Mouse (Mus musculus): Measurements from ENCODE around the gene Ralgapb. TPM values are rescaled to one million over a fixed set of nuclear protein-coding genes. Genes with fewer than 3 reads are reported as not detected.

Ralgapb gene
- total RNA-seq, 1 experiment: 23.0 TPM

- Histone ChIP-seq H3K4me1 (ENCODE audit: control insufficient read depth in 2 of 2, insufficient read depth in 2 of 2, low read length in 2 of 2, poor library complexity in 1 of 2) (peaks cover 0 to 5% of the 10 kb centered on the region in 2 experiments; a peak in 1 of 4 replicates), H3K4me3 (ENCODE audit: insufficient read depth in 1 of 2, low read depth in 1 of 2, low read length in 2 of 2, poor library complexity in 1 of 2, severe bottlenecking in 1 of 2) (peak overlapping the region; percentile 72 to 73), H3K36me3 (ENCODE audit: control insufficient read depth, insufficient read depth, low read length, poor library complexity, severe bottlenecking) (peaks cover 14% of the 10 kb centered on the region; the same call in 1 of the 2 replicates), H3K9ac (ENCODE audit: insufficient read depth, low read depth, low read length, poor library complexity, severe bottlenecking) (peak overlapping the region; percentile 70), H3K9me3 (ENCODE audit: control insufficient read depth, insufficient read depth, low read depth, low read length) (no peaks in the 10 kb centered on the region), H3K27ac (ENCODE audit: insufficient read depth, low read depth, low read length, poor library complexity, severe bottlenecking) (no peak overlapping the region)
- TF ChIP-seq MAFK (IDR thresholded peaks at IDR 0.05; ENCODE audit: insufficient read depth, low read depth, low read length): no peak
- no peak for TF ChIP-seq HCFC1 (IDR thresholded peaks at IDR 0.05; ENCODE audit: borderline replicate concordance, insufficient read depth, low read length)
- no peak for TF ChIP-seq CHD2 (IDR thresholded peaks at IDR 0.05; ENCODE audit: low read depth, low read length)
- TF ChIP-seq ZNF384 (IDR thresholded peaks at IDR 0.05; ENCODE audit: low read depth, low read length): no peak
- TF ChIP-seq ZC3H11A (IDR thresholded peaks at IDR 0.05; ENCODE audit: borderline replicate concordance, low read depth, low read length): no peak
- in situ Hi-C loops (cut with MboI; ENCODE audit: low sequenced_read_pairs in 2 of 2, unreplicated experiment in 2 of 2): no loop called here
- DNase-seq (ENCODE audit: low read depth, low spot score): no peak
Observed at GRCm38 (mm10) chr2:158376123-158376687, 33.4 kb upstream of the Ralgapb start.

- in situ Hi-C loops (cut with MboI; ENCODE audit: low sequenced_read_pairs in 2 of 2, unreplicated experiment in 2 of 2): no loop called here
- Histone ChIP-seq H3K4me1 (ENCODE audit: control insufficient read depth in 2 of 2, insufficient read depth in 2 of 2, low read length in 2 of 2, poor library complexity in 1 of 2) (peaks cover 0 to 5% of the 10 kb centered on the region in 2 experiments; a peak in 1 of 4 replicates), H3K4me3 (ENCODE audit: insufficient read depth in 1 of 2, low read depth in 1 of 2, low read length in 2 of 2, poor library complexity in 1 of 2, severe bottlenecking in 1 of 2) (peak overlapping the region; percentile 72 to 73; a peak in 3 of 4 replicates), H3K9me3 (ENCODE audit: control insufficient read depth, insufficient read depth, low read depth, low read length) (no peaks in the 10 kb centered on the region), H3K36me3 (ENCODE audit: control insufficient read depth, insufficient read depth, low read length, poor library complexity, severe bottlenecking) (peaks cover 14% of the 10 kb centered on the region; the same call in 1 of the 2 replicates), H3K27ac (ENCODE audit: insufficient read depth, low read depth, low read length, poor library complexity, severe bottlenecking) (no peak overlapping the region), H3K9ac (ENCODE audit: insufficient read depth, low read depth, low read length, poor library complexity, severe bottlenecking) (no peak overlapping the region)
- DNase-seq (ENCODE audit: low read depth, low spot score): no peak
- TF ChIP-seq ZNF384 (IDR thresholded peaks at IDR 0.05; ENCODE audit: low read depth, low read length) (no peak), HCFC1 (IDR thresholded peaks at IDR 0.05; ENCODE audit: borderline replicate concordance, insufficient read depth, low read length) (no peak), MAFK (IDR thresholded peaks at IDR 0.05; ENCODE audit: insufficient read depth, low read depth, low read length) (peak; percentile 85), ZC3H11A (IDR thresholded peaks at IDR 0.05; ENCODE audit: borderline replicate concordance, low read depth, low read length) (no peak), CHD2 (IDR thresholded peaks at IDR 0.05; ENCODE audit: low read depth, low read length) (no peak)
Observed at GRCm38 (mm10) chr2:158376798-158377197, 32.9 kb upstream of the Ralgapb start.

- peaks cover 14% of the 10 kb centered on the region; the same call in 1 of the 2 replicates for H3K36me3 ChIP-seq (ENCODE audit: control insufficient read depth, insufficient read depth, low read length, poor library complexity, severe bottlenecking)
- no peak overlapping the region for H3K9ac ChIP-seq (ENCODE audit: insufficient read depth, low read depth, low read length, poor library complexity, severe bottlenecking)
- H3K9me3 ChIP-seq (ENCODE audit: control insufficient read depth, insufficient read depth, low read depth, low read length): no peaks in the 10 kb centered on the region
- in situ Hi-C loops (cut with MboI; ENCODE audit: low sequenced_read_pairs in 2 of 2, unreplicated experiment in 2 of 2): no loop called here
- no peak for DNase-seq (ENCODE audit: low read depth, low spot score)
- no peak overlapping the region for H3K4me3 ChIP-seq (ENCODE audit: insufficient read depth in 1 of 2, low read depth in 1 of 2, low read length in 2 of 2, poor library complexity in 1 of 2, severe bottlenecking in 1 of 2)
- peaks cover 0 to 5% of the 10 kb centered on the region in 2 experiments; a peak in 1 of 4 replicates for H3K4me1 ChIP-seq (ENCODE audit: control insufficient read depth in 2 of 2, insufficient read depth in 2 of 2, low read length in 2 of 2, poor library complexity in 1 of 2)
- TF ChIP-seq ZC3H11A (IDR thresholded peaks at IDR 0.05; ENCODE audit: borderline replicate concordance, low read depth, low read length): no peak
- no peak for TF ChIP-seq CHD2 (IDR thresholded peaks at IDR 0.05; ENCODE audit: low read depth, low read length)
- TF ChIP-seq HCFC1 (IDR thresholded peaks at IDR 0.05; ENCODE audit: borderline replicate concordance, insufficient read depth, low read length): no peak
- no peak for TF ChIP-seq MAFK (IDR thresholded peaks at IDR 0.05; ENCODE audit: insufficient read depth, low read depth, low read length)
- no peak for TF ChIP-seq ZNF384 (IDR thresholded peaks at IDR 0.05; ENCODE audit: low read depth, low read length)
- H3K27ac ChIP-seq (ENCODE audit: insufficient read depth, low read depth, low read length, poor library complexity, severe bottlenecking): no peak overlapping the region
Observed at GRCm38 (mm10) chr2:158377811-158378210, 31.8 kb upstream of the Ralgapb start.

GRCm38 (mm10) chr2:158379354-158380078 lies 30.1 kb upstream of the Ralgapb start:
- Histone ChIP-seq H3K4me1 (ENCODE audit: control insufficient read depth in 2 of 2, insufficient read depth in 2 of 2, low read length in 2 of 2, poor library complexity in 1 of 2) (peaks cover 0 to 5% of the 10 kb centered on the region in 2 experiments; a peak in 1 of 4 replicates), H3K9ac (ENCODE audit: insufficient read depth, low read depth, low read length, poor library complexity, severe bottlenecking) (no peak overlapping the region), H3K27ac (ENCODE audit: insufficient read depth, low read depth, low read length, poor library complexity, severe bottlenecking) (no peak overlapping the region), H3K4me3 (ENCODE audit: insufficient read depth in 1 of 2, low read depth in 1 of 2, low read length in 2 of 2, poor library complexity in 1 of 2, severe bottlenecking in 1 of 2) (no peak overlapping the region), H3K36me3 (ENCODE audit: control insufficient read depth, insufficient read depth, low read length, poor library complexity, severe bottlenecking) (peaks cover 14% of the 10 kb centered on the region; the same call in 1 of the 2 replicates), H3K9me3 (ENCODE audit: control insufficient read depth, insufficient read depth, low read depth, low read length) (no peaks in the 10 kb centered on the region)
- TF ChIP-seq CHD2 (IDR thresholded peaks at IDR 0.05; ENCODE audit: low read depth, low read length) (no peak), ZC3H11A (IDR thresholded peaks at IDR 0.05; ENCODE audit: borderline replicate concordance, low read depth, low read length) (peak; percentile 57; the same call in 1 of the 2 replicates), MAFK (IDR thresholded peaks at IDR 0.05; ENCODE audit: insufficient read depth, low read depth, low read length) (0 out of 2 replicates have a peak, but pooled peaks have one; percentile 28), ZNF384 (IDR thresholded peaks at IDR 0.05; ENCODE audit: low read depth, low read length) (peak; percentile 64; the same call in 1 of the 2 replicates), HCFC1 (IDR thresholded peaks at IDR 0.05; ENCODE audit: borderline replicate concordance, insufficient read depth, low read length) (0 out of 2 replicates have a peak, but pooled peaks have one; percentile 47)
- in situ Hi-C loops (cut with MboI; ENCODE audit: low sequenced_read_pairs in 2 of 2, unreplicated experiment in 2 of 2): no loop called here
- DNase-seq (ENCODE audit: low read depth, low spot score): peak; percentile 90
